Mouse (Mus musculus): ENCODE data around the gene Cldn20. TPM values are rescaled to one million over a fixed set of nuclear protein-coding genes. Genes with fewer than 3 reads are reported as not detected.

The Cldn20 gene
- total RNA-seq (2023): 1 to 10 TPM; 4.1 to 5.9 TPM

GRCm38 (mm10) chr17:3532254-3532653, at the start of gene Cldn20:
Gene Cldn20 (plus strand): TSS chr17:3532554.

DNA sequence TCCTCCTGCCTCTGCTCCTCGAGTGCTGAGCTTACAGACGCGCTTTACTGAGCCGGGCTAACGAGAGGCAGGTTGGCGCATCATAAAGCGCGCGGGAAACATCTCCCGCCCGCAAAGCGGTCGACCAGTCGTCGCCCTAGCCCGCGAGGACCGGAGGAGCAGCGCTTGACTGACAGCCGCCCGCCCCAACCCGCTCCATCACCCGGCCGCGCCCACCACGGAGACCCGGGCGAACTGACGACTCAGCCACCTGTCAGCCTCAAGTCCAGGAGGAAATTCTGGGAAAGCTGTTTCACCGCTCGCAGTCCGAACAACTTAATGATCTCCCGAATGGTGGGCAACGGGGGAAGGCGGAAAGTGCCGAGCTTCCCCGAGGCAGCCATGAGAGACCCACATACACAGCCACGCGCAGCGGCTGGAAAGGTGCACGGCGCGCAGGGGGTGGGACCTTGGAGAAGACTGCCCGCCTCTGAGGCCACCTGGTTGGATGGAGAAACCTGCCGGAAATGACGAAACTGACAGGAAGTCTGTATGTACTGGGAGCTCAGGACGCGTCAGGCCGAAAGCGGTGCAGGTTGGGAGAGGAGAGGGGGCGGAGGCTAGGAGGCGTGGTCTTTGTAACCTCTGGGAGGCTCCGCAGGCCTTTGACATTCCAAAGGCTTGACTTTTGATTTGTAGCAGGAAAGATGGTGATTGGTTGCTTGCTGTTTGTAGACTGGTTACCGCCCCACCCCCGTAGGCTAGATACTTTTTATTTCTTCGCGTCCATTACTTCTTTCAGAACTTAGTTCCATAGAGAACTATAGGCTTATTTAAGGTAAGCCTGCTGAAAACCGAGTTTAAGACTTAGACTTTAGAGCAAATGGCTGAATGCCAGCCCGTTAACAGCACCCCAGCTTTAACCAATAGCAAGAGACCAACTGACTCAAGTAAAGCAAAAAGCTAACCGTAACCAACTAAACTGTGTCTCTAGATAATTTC, 25.3 kb downstream of the Cldn20 start, which contains the start of gene Tfb1m:
TSS of gene Tfb1m (minus strand) at position 451 of the 981 bp plus-strand sequence.

Other genes with a start within 250 kb of the Cldn20 start
- gene Tiam2, start 206.0 kb upstream of the Cldn20 start, total RNA-seq (2023): 10 to 100 TPM; 51.7 to 54.9 TPM
- 1 to 10 TPM; 4.6 to 4.8 TPM for gene Tfb1m, start 25.2 kb downstream of the Cldn20 start, total RNA-seq (2023)
- not detected for gene Nox3, start 163.7 kb downstream of the Cldn20 start, total RNA-seq (2023)